Mouse (Mus musculus) erythroblast, embryonic 14.5 days (primary cell): ENCODE data around the gene Gbx2.

ENCODE experiments used
- GATA1 ChIP-seq: IDR thresholded peaks from 2 replicates; pipeline ENCODE4 v1.6.1; 2012; ENCODE audit warnings: low read length, inconsistent platforms, mixed read lengths
- TAL1 ChIP-seq: IDR thresholded peaks from 3 replicates; pipeline ENCODE4 v1.6.1; 2012; ENCODE audit warnings: low read length, inconsistent platforms, mixed read lengths

DNA sequence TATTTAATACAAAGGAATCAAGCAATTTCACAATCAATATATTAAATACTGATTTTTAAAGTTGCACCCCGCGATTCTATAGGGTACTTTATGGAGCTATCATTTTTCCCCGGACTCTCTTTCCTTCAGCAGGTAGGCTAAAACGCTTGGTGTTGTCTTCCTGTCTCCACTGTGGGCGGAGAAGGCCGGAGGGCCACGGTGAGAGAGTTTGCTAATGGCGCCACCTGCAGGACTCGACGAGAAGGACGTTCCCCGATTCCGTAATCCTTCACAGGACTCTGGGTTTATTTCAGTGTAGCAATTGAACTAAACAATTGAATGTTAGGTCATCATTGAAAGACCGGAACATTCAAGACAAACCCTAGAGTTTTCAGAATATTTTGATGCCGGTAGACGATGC, 12.2 kb upstream of the Gbx2 start:
- TF ChIP-seq TAL1 (no peak), GATA1 (no peak)
